Mouse (Mus musculus): ENCODE measurements around the gene Proser2. TPM values are rescaled to one million over a fixed set of nuclear protein-coding genes. Genes with fewer than 3 reads are reported as not detected.
A peak's percentile ranks its signal among the peaks of the same experiment; 100 is the strongest.

Proser2 gene
- polyA plus RNA-seq, 1 experiment from 2014 or later: 49.0 TPM

- no peaks in the 10 kb centered on the region for H3K9me3 ChIP-seq (ENCODE audit: control insufficient read depth, low read length)
- DNase-seq (ENCODE audit: low spot score) (peak; percentile 80), ATAC-seq (ENCODE audit: low FRiP score, low TSS enrichment) (peak; percentile 48; the same call in 1 of the 2 replicates)
- 31% methylated on average over 5 of the region's 5 CpGs for WGBS
- no peak overlapping the region for H3K4me3 ChIP-seq (ENCODE audit: low read depth, low read length)
- H3K27me3 ChIP-seq (ENCODE audit: control insufficient read depth, insufficient read depth, low read length): no peaks in the 10 kb centered on the region
- H3K4me2 ChIP-seq (replicated peaks; ENCODE audit: low read depth): no peak overlapping the region
- H3K36me3 ChIP-seq (ENCODE audit: control insufficient read depth, insufficient read depth, low read length): no peaks in the 10 kb centered on the region
- TF ChIP-seq CTCF (IDR thresholded peaks at IDR 0.05; ENCODE audit: low read depth) (peak; percentile 94), EP300 (optimal IDR thresholded peaks at IDR 0.05) (no peak)
- no peak overlapping the region for H3K9ac ChIP-seq (ENCODE audit: low read length)
- no peak overlapping the region for H3K27ac ChIP-seq (replicated peaks)
- no peaks in the 10 kb centered on the region; the same call in 1 of the 2 replicates for H3K4me1 ChIP-seq (replicated peaks; ENCODE audit: control insufficient read depth, insufficient read depth)
These were observed 38.0 kb upstream of the Proser2 start for GRCm38 (mm10) chr2:6167843-6168558.

GRCm38 (mm10) chr2:6165771-6166170, 35.8 kb upstream of the Proser2 start:
- DNase-seq (ENCODE audit: low spot score): no peak
- Histone ChIP-seq H3K9ac (ENCODE audit: low read length) (no peak overlapping the region), H3K4me2 (replicated peaks; ENCODE audit: low read depth) (no peak overlapping the region), H3K27me3 (ENCODE audit: control insufficient read depth, insufficient read depth, low read length) (no peaks in the 10 kb centered on the region), H3K9me3 (ENCODE audit: control insufficient read depth, low read length) (no peaks in the 10 kb centered on the region), H3K36me3 (ENCODE audit: control insufficient read depth, insufficient read depth, low read length) (no peaks in the 10 kb centered on the region), H3K4me3 (ENCODE audit: low read depth, low read length) (no peak overlapping the region), H3K27ac (replicated peaks) (no peak overlapping the region), H3K4me1 (replicated peaks; ENCODE audit: control insufficient read depth, insufficient read depth) (no peaks in the 10 kb centered on the region; the same call in 1 of the 2 replicates)
- TF ChIP-seq CTCF (IDR thresholded peaks at IDR 0.05; ENCODE audit: low read depth) (no peak), EP300 (optimal IDR thresholded peaks at IDR 0.05) (no peak)
- no peak for ATAC-seq (ENCODE audit: low FRiP score, low TSS enrichment)
- 53% methylated on average over 6 of the region's 6 CpGs for WGBS

- Histone ChIP-seq H3K27me3 (ENCODE audit: control insufficient read depth, insufficient read depth, low read length) (no peaks in the 10 kb centered on the region), H3K9me3 (ENCODE audit: control insufficient read depth, low read length) (no peaks in the 10 kb centered on the region), H3K36me3 (ENCODE audit: control insufficient read depth, insufficient read depth, low read length) (no peaks in the 10 kb centered on the region), H3K9ac (ENCODE audit: low read length) (no peak overlapping the region), H3K4me2 (replicated peaks; ENCODE audit: low read depth) (peak overlapping the region; percentile 32), H3K4me1 (replicated peaks; ENCODE audit: control insufficient read depth, insufficient read depth) (no peaks in the 10 kb centered on the region; the same call in 1 of the 2 replicates), H3K4me3 (ENCODE audit: low read depth, low read length) (peak overlapping the region; percentile 12; the same call in 1 of the 2 replicates), H3K27ac (replicated peaks) (peak overlapping the region; percentile 53)
- no peak for TF ChIP-seq EP300 (optimal IDR thresholded peaks at IDR 0.05)
- no peak for TF ChIP-seq CTCF (IDR thresholded peaks at IDR 0.05; ENCODE audit: low read depth)
- DNase-seq (ENCODE audit: low spot score) (peak; percentile 39), ATAC-seq (ENCODE audit: low FRiP score, low TSS enrichment) (peak; percentile 40; the same call in 1 of the 2 replicates)
- WGBS: 24% methylated on average over 16 of the region's 16 CpGs
These were observed 34.7 kb upstream of the Proser2 start for GRCm38 (mm10) chr2:6164606-6165290.

- Histone ChIP-seq H3K4me2 (replicated peaks; ENCODE audit: low read depth) (no peak overlapping the region), H3K27ac (replicated peaks) (peak overlapping the region; percentile 77), H3K4me3 (ENCODE audit: low read depth, low read length) (no peak overlapping the region), H3K9ac (ENCODE audit: low read length) (no peak overlapping the region), H3K4me1 (replicated peaks; ENCODE audit: control insufficient read depth, insufficient read depth) (no peaks in the 10 kb centered on the region; the same call in 1 of the 2 replicates), H3K9me3 (ENCODE audit: control insufficient read depth, low read length) (no peaks in the 10 kb centered on the region), H3K36me3 (ENCODE audit: control insufficient read depth, insufficient read depth, low read length) (no peaks in the 10 kb centered on the region), H3K27me3 (ENCODE audit: control insufficient read depth, insufficient read depth, low read length) (no peaks in the 10 kb centered on the region)
- TF ChIP-seq CTCF (IDR thresholded peaks at IDR 0.05; ENCODE audit: low read depth) (no peak), EP300 (optimal IDR thresholded peaks at IDR 0.05) (peak; percentile 54)
- DNase-seq (ENCODE audit: low spot score) (peak; percentile 85), ATAC-seq (ENCODE audit: low FRiP score, low TSS enrichment) (peak; percentile 95)
- 28% methylated on average over 6 of the region's 6 CpGs for WGBS
These were observed 32.5 kb upstream of the Proser2 start for GRCm38 (mm10) chr2:6162366-6163040.

GRCm38 (mm10) chr2:6159735-6160134, 29.7 kb upstream of the Proser2 start:
- Histone ChIP-seq H3K36me3 (ENCODE audit: control insufficient read depth, insufficient read depth, low read length) (no peaks in the 10 kb centered on the region), H3K4me2 (replicated peaks; ENCODE audit: low read depth) (no peak overlapping the region), H3K27me3 (ENCODE audit: control insufficient read depth, insufficient read depth, low read length) (no peaks in the 10 kb centered on the region), H3K9me3 (ENCODE audit: control insufficient read depth, low read length) (no peaks in the 10 kb centered on the region), H3K9ac (ENCODE audit: low read length) (no peak overlapping the region), H3K4me1 (replicated peaks; ENCODE audit: control insufficient read depth, insufficient read depth) (no peaks in the 10 kb centered on the region; the same call in 1 of the 2 replicates), H3K4me3 (ENCODE audit: low read depth, low read length) (no peak overlapping the region), H3K27ac (replicated peaks) (no peak overlapping the region)
- no peak for DNase-seq (ENCODE audit: low spot score)
- no peak for TF ChIP-seq CTCF (IDR thresholded peaks at IDR 0.05; ENCODE audit: low read depth)
- no peak for TF ChIP-seq EP300 (optimal IDR thresholded peaks at IDR 0.05)
- no peak for ATAC-seq (ENCODE audit: low FRiP score, low TSS enrichment)
- WGBS: 21% methylated on average over 2 of the region's 2 CpGs

Measured in stomach, postnatal 0 days (tissue).